Mouse (Mus musculus) hindbrain, postnatal 0 days (tissue): ENCODE results near the gene 1700069L16Rik. TPM values are rescaled to one million over a fixed set of nuclear protein-coding genes. Genes with fewer than 3 reads are reported as not detected.

Experiments
- ATAC-seq: fragments of 200-750 bp; cut with Nextera tagmentation; 2 replicates; pipeline ENCODE4 v1.8.0; 2017; ENCODE audit warnings: mild to moderate bottlenecking, moderate TSS enrichment, moderate library complexity
- DNase-seq: peaks from one replicate; pipeline ENCODE4 v3.0.0-alpha.2; 2015; ENCODE audit warnings: low spot score
- H3K27ac ChIP-seq: fragments of 300-500 bp; sonication (generic); 2 replicates; pipeline ENCODE4 v1.5.1; 2014; ENCODE audit warnings: mild to moderate bottlenecking
- H3K27me3 ChIP-seq: fragments of 300-500 bp; sonication (generic); 2 replicates; pipeline ENCODE4 v1.6.1; 2014; ENCODE audit warnings: low read length, mixed read lengths; ENCODE audit not compliant: insufficient read depth
- H3K36me3 ChIP-seq: fragments of 300-500 bp; sonication (generic); 2 replicates; pipeline ENCODE4 v1.6.1; 2014; ENCODE audit warnings: low read length, mixed read lengths; ENCODE audit not compliant: insufficient read depth
- H3K4me1 ChIP-seq: fragments of 300-500 bp; sonication (generic); 2 replicates; pipeline ENCODE4 v1.6.1; 2014; ENCODE audit warnings: antibody characterized with exemption, low read length, mixed read lengths; ENCODE audit not compliant: insufficient read depth
- H3K4me2 ChIP-seq: fragments of 300-500 bp; sonication (generic); 2 replicates; pipeline ENCODE4 v1.6.1; 2014; ENCODE audit warnings: low read depth, mild to moderate bottlenecking, low read length, moderate library complexity, mixed read lengths
- H3K4me3 ChIP-seq: fragments of 300-500 bp; sonication (generic); 2 replicates; pipeline ENCODE4 v1.5.1; 2014; ENCODE audit warnings: low read length
- H3K9ac ChIP-seq: fragments of 300-500 bp; sonication (generic); replicated peaks from 2 replicates; pipeline ENCODE4 v1.6.1; 2014; ENCODE audit warnings: mild to moderate bottlenecking, low read length, moderate library complexity, mixed read lengths
- H3K9me3 ChIP-seq: fragments of 300-500 bp; sonication (generic); 2 replicates; pipeline ENCODE4 v1.6.1; 2016; ENCODE audit warnings: low read length, mixed read lengths
- CTCF ChIP-seq: IDR thresholded peaks from 2 replicates; pipeline ENCODE4 v1.5.1; 2016; ENCODE audit warnings: antibody characterized with exemption, control low read depth, low read depth
- WGBS: fragments of 180-500 bp; shearing (Covaris S2); extraction: QIAGEN DNeasy Blood & Tissue Kit; methylation state at CpG from one replicate; pipeline ENCODE4 v1.1.7; 2014; 5-methylcytosine and 5-hydroxymethylcytosine counted together
- polyA plus RNA-seq: library from polyadenylated mRNA; unstranded; fragments of >200 nt; fragmentation: Nextera tagmentation; extraction: Ambion mirVana; gene quantifications from 2 replicates; pipeline ENCODE4 v1.2.1, GENCODE M21; 2015
- total RNA-seq: library from RNA; depleted of rRNA; stranded (reverse); fragments of >200 nt; gene quantifications from 2 replicates; pipeline ENCODE4 v1.2.3, GENCODE M21; 2014

1700069L16Rik gene
- total and polyA plus RNA-seq, 2 experiments from 2014 or later = not detected

GRCm38 (mm10) chr5:113690866-113691265 lies 33.7 kb downstream of the 1700069L16Rik start:
- H3K27me3 ChIP-seq = no peaks in the 10 kb centered on the region
- H3K4me3 ChIP-seq = no peak overlapping the region
- peak overlapping the region; percentile 12; the same call in 1 of the 2 replicates for H3K27ac ChIP-seq
- H3K36me3 ChIP-seq = no peaks in the 10 kb centered on the region
- ATAC-seq = 0 out of 2 replicates have a peak, but pooled peaks have one; percentile 14
- H3K4me2 ChIP-seq = no peak overlapping the region
- no peak for TF ChIP-seq CTCF
- no peak for DNase-seq
- H3K9ac ChIP-seq = no peak overlapping the region
- H3K9me3 ChIP-seq = no peaks in the 10 kb centered on the region
- 91% methylated on average over 2 of the region's 2 CpGs for WGBS
- peaks cover 17% of the 10 kb centered on the region; the same call in 1 of the 2 replicates for H3K4me1 ChIP-seq

GRCm38 (mm10) chr5:113690069-113690548 lies 34.5 kb downstream of the 1700069L16Rik start:
- no peak for TF ChIP-seq CTCF
- H3K4me2 ChIP-seq = peak overlapping the region; percentile 11; the same call in 1 of the 2 replicates
- H3K4me3 ChIP-seq = no peak overlapping the region
- H3K4me1 ChIP-seq = peaks cover 17% of the 10 kb centered on the region; the same call in 1 of the 2 replicates
- no peaks in the 10 kb centered on the region for H3K36me3 ChIP-seq
- no peak overlapping the region for H3K9ac ChIP-seq
- WGBS = 16% methylated on average over 15 of the region's 15 CpGs
- H3K9me3 ChIP-seq = no peaks in the 10 kb centered on the region
- peak overlapping the region; percentile 12 for H3K27ac ChIP-seq
- peak; percentile 72 for ATAC-seq
- peak; percentile 85 for DNase-seq
- H3K27me3 ChIP-seq = no peaks in the 10 kb centered on the region

GRCm38 (mm10) chr5:113687514-113687913 lies 37.1 kb downstream of the 1700069L16Rik start:
- no peak overlapping the region for H3K4me3 ChIP-seq
- H3K9ac ChIP-seq = no peak overlapping the region
- ATAC-seq (no peak), DNase-seq (no peak)
- 82% methylated on average over 5 of the region's 5 CpGs for WGBS
- H3K27me3 ChIP-seq = no peaks in the 10 kb centered on the region
- H3K9me3 ChIP-seq = no peaks in the 10 kb centered on the region
- TF ChIP-seq CTCF = no peak
- no peak overlapping the region for H3K4me2 ChIP-seq
- no peak overlapping the region for H3K27ac ChIP-seq
- peaks cover 4% of the 10 kb centered on the region; the same call in 1 of the 2 replicates for H3K4me1 ChIP-seq
- H3K36me3 ChIP-seq = no peaks in the 10 kb centered on the region

- no peak for TF ChIP-seq CTCF
- 75% methylated on average over 5 of the region's 5 CpGs for WGBS
- Histone ChIP-seq H3K36me3 (no peaks in the 10 kb centered on the region), H3K9me3 (no peaks in the 10 kb centered on the region), H3K9ac (no peak overlapping the region), H3K4me1 (peaks cover 3% of the 10 kb centered on the region; the same call in 1 of the 2 replicates), H3K4me3 (no peak overlapping the region), H3K27ac (no peak overlapping the region), H3K27me3 (no peaks in the 10 kb centered on the region), H3K4me2 (no peak overlapping the region)
- DNase-seq = no peak
- no peak for ATAC-seq
These were observed 39.1 kb downstream of the 1700069L16Rik start for GRCm38 (mm10) chr5:113685471-113685870.

GRCm38 (mm10) chr5:113683246-113683645 lies 41.3 kb downstream of the 1700069L16Rik start:
- no peaks in the 10 kb centered on the region for H3K27me3 ChIP-seq
- DNase-seq = peak; percentile 25
- 52% methylated on average over 5 of the region's 5 CpGs for WGBS
- no peak overlapping the region for H3K27ac ChIP-seq
- no peak for ATAC-seq
- no peak overlapping the region for H3K4me3 ChIP-seq
- H3K4me2 ChIP-seq = no peak overlapping the region
- no peaks in the 10 kb centered on the region for H3K9me3 ChIP-seq
- no peaks in the 10 kb centered on the region; the same call in 1 of the 2 replicates for H3K4me1 ChIP-seq
- no peaks in the 10 kb centered on the region for H3K36me3 ChIP-seq
- TF ChIP-seq CTCF = no peak
- H3K9ac ChIP-seq = no peak overlapping the region

GRCm38 (mm10) chr5:113682472-113682871 lies 42.1 kb downstream of the 1700069L16Rik start:
- no peak for DNase-seq
- H3K9me3 ChIP-seq = no peaks in the 10 kb centered on the region
- no peaks in the 10 kb centered on the region for H3K36me3 ChIP-seq
- H3K9ac ChIP-seq = no peak overlapping the region
- no peaks in the 10 kb centered on the region for H3K27me3 ChIP-seq
- WGBS = 90% methylated on average over 3 of the region's 3 CpGs
- H3K27ac ChIP-seq = no peak overlapping the region
- TF ChIP-seq CTCF = no peak
- no peaks in the 10 kb centered on the region; the same call in 1 of the 2 replicates for H3K4me1 ChIP-seq
- no peak overlapping the region for H3K4me2 ChIP-seq
- ATAC-seq = no peak
- H3K4me3 ChIP-seq = no peak overlapping the region

GRCm38 (mm10) chr5:113681219-113681618 lies 43.4 kb downstream of the 1700069L16Rik start:
- no peak for ATAC-seq
- no peak for TF ChIP-seq CTCF
- DNase-seq = no peak
- Histone ChIP-seq H3K27me3 (no peaks in the 10 kb centered on the region), H3K4me2 (no peak overlapping the region), H3K4me1 (no peaks in the 10 kb centered on the region; the same call in 1 of the 2 replicates), H3K27ac (no peak overlapping the region), H3K4me3 (no peak overlapping the region), H3K36me3 (no peaks in the 10 kb centered on the region), H3K9me3 (no peaks in the 10 kb centered on the region), H3K9ac (no peak overlapping the region)
- WGBS = 65% methylated on average over 14 of the region's 14 CpGs
